Mouse (Mus musculus) layer of hippocampus, postnatal 10 days (tissue): ENCODE measurements at regions not wholly inside any gene's neighbourhood (a gene's known extent, or its start where the extent isn't known, plus 50 kb on each side); places are given as distances from the start of the nearest gene placed in this dataset.

Experiments
- DNase-seq, 2 experiments: peaks; one replicate each; pipeline ENCODE4 v3.0.0; 2021; ENCODE audit warnings: low spot score in 2 of 2

DNA sequence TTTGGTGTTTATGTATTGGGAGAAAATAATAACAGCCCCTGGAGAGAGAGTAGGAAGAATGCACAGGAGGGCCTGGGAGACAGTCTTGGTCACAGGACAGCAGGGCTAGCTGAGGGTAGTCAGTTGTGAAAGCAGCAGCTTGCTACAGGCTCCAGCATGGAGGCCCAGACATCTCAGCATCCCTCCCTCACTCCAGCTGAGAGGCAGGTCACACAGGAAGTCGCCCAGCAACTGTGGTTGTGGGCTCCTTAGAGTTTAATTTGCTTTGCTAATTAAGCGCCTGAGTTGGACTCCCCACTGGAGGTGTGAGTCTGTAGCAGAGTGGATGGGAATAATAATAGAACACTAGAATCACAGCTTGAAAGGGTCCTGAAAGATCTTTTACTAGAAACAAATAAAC lies 436.0 kb downstream of the Cdk5rap2 start:
- DNase-seq, result no peak

DNA sequence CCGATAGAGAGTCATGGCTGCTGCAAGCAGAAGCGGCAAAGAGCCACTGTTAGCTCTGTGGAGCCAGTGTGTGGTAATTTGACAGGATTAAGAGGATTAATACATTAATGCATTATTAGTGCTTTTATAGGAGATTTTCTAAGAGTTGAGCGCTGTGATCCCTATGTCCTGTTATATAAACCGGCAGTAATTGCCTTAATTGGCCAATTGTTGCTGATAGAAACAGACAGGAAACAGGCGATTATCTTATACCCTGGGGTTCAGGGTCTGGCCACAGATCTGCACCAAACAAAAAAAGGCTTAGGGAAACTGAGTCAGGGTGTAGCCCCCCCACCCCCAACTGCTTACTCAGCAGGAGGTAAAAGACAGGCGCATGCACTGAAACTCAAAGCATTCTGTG lies 436.7 kb downstream of the Cdk5rap2 start:
- DNase-seq, result no peak

DNA sequence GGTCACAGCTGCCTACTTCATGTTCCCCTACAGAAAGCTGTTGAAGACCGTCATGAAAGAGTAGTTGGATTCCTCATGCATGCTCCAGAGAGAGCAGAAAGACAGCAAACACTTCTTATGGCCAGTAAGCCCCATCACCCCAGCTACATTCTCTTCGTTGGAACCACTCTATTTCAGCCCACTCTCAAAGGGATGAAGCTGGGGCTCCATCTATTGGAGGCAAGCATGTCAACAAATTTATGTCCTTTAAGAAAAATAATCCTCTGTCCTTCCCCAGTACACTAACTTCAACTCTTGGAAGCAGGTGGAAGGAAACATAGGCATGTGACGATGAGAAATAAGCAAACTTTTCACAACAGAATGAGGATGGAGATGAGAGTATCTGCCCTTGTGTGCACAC lies 438.5 kb downstream of the Cdk5rap2 start:
- DNase-seq, result no peak

DNA sequence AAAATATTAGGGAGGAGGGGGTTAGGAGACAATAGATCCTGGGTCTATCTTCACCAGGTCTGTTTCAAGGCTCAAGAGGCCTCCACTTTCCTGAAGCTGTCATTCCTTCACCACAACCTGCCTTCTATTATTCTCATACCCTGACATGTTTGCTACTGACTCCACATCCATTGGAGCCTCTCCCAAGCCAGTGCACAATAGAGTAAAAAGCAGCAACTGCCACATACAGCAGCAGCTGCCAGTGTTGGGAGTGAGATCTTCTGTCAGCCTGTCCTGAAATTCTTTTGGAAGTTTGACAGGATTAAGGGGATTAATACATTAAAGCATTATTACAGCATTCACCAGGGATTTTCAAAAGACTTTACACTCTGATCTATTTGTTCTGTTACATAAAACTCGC lies 441.8 kb downstream of the Cdk5rap2 start:
- no peak for DNase-seq
